Mouse (Mus musculus): ENCODE data around the gene Lhx8.
A peak's percentile ranks its signal among the peaks of the same experiment; 100 is the strongest.

The Lhx8 gene

DNA sequence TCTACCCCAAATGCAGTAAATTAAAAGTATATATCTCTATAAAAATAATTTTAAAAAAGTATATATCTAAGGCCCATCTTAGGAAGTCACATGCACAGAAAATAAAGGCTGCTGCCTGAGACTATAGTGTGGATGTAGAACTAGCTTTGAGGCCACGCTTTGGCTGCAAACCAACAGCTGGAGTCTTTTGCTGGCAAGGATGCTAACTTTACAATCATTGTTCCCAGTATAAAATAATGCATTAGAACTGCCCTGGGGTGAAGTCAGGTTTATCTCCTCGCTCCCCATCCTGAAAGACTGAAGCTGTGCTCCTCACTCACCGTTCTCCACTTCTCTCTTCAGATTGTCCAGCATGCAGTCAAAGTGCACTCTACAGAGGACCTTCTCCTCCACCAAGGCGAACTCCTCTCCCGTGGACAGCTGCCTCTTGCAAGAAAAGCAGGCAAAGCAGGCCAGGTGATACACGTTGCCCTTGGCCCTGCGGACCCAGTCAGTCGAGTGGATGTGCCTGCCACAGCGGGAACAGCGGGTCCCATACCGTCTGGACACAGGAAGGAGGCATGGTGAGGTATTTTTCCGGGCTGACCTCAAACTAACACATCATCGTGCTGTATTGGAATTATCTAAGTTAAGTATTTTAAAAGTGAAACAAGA is 8.4 kb downstream of the Lhx8 start:
- no peak for DNase-seq (ENCODE audit: low read depth, low spot score)

DNA sequence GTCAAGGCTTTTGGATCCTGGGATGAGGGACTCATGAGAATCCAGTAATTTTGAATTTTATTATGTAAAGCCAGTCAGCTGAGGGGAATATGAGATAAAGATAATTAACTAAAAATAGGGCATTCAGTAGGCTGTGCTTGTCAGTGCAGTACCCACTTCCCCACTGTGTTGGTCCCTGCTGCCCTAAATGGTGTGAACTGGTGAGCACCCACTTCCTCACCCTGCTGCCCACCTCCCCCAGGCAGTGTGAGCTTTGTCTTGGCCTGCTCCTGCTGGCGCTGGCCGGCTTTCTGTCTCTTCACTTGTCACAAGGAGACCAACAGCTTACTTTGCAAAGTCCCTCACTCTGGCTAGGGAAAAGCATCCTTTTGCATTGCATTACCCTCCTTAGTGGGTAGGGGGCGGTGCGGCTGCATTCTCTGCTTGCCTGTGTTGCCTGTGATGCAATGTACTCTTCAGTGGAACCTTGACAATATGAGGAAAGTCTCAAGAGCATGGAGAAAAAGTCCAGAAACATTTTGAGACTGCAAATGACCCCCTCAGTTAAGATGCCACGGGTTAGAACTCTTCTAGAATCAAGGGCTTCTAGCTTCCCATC is 12.7 kb downstream of the Lhx8 start:
- no peak for DNase-seq (ENCODE audit: low read depth, low spot score)

DNA sequence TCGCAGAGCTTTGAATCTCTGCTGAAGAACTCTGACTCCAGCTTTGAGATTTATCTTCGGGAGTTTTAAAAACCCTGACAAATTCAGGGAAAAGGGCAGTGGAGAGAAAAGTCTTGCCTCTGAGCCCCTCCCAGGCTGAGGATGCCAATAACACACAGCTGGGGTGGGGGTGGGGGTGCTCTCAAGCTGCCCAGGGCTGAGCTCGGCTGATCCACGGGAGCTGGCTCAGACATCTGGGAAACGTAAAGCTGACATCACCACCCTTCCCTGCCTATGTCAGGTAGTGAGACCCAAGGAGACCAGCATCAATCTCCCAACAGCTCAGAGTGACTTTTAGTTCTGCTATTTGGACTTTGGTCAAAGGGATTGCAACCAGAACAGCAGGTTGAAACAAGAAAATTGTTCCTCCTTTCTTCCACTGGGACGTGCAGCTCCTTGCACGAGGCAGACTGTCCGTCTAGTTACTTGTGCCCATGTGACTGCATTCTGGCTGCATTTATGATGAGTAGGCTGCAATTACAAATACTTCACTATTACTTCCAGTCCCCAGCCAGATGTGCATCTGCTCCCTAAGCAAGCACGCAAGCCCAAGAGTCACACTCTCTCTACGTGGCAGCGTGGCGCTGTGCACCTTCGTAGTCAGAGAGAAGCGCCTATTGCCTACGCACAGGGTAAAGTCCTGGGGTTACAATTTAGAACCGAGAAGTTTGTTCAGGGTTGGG is 25.1 kb downstream of the Lhx8 start:
- DNase-seq (ENCODE audit: low read depth, low spot score), result no peak

GRCm38 (mm10) chr3:154301102-154301501 is 29.4 kb downstream of the Lhx8 start:
- DNase-seq (ENCODE audit: low read depth, low spot score), result no peak

GRCm38 (mm10) chr3:154300006-154300405 is 30.5 kb downstream of the Lhx8 start:
- DNase-seq (ENCODE audit: low read depth, low spot score), result no peak

DNA sequence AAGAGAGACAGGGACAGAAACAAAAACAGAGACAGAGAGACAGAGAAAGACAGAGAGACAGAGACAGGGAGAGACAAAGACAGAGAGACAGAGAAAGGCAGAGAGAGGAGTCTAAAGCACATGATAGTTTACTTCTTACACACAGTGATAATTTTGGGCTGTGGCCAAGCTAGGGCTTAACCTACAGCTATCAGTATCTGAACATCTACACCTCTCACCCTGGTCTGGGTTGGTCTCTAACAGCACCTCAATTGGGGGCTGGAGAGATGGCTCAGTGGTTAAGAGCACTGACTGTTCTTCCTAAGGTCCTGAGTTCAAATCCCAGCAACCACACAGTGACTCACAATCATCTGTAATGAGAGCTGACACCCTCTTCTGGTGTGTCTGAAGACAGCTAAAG is 32.0 kb downstream of the Lhx8 start:
- no peak for DNase-seq (ENCODE audit: low read depth, low spot score)

DNA sequence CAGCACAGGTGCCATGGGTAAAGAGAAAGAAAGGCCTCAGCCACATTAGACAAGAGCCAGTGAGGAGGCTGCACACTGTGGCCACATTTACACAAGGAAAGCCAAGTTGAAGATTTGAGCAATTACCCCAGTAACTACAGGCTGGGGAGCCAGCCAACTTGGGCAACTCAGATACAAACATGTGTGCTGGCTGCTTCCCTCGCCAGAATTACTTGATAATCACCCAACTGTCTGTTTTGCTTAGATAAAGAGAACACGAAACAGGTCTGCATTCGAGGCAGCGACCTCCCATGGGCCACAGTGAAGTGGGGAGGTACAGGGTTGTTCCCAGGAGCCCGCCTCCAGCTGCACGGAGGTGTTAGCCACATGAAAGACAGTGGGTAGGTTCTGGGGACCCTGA is 33.0 kb downstream of the Lhx8 start:
- no peak for DNase-seq (ENCODE audit: low read depth, low spot score)

DNA sequence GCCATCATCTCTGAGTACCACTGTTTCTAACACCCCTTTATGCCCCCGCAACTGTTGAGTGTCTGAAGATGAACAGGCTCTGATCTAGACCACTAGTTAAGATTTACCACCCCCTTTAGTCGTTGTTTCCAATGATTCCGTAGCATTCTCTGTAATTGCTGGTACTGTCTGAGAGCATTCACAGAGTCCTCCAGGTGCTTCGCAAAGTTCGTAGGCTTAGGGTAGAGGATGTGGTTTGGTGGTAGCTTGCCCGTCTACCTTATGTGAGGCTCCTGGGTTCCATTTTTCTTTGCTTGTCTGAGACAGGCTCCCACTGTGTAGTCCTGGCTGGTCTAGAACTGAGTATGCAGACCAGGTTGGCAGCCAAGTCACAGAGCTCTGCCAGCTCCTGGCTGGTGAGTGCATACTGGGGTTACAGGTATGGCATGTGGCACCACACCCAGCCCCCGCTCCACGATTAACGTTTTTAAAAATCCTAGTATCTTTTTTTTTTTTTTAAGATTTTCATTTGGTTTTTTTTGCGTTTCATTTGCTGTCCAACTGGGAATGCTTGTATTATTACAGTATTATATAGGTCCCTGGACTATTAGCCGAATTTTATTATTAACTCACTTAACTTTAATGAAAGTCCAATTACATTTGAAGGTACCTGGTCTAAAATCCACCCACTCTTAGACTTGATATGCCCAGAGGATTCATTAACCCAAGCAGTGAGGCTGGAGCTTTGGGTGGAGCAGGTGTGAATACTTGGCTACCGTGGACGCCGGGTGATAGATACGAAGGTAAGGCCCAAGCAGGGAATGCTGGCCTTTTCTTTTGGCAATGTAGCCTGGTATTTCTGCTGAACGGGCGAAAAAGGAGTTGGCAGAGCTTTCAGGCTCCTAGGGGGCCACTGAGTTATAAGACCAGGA is 35.3 kb downstream of the Lhx8 start:
- DNase-seq (ENCODE audit: low read depth, low spot score), result no peak

- no peak for DNase-seq (ENCODE audit: low read depth, low spot score)
These were observed 36.5 kb downstream of the Lhx8 start for GRCm38 (mm10) chr3:154293839-154294490.

- no peak for DNase-seq (ENCODE audit: low read depth, low spot score)
These were observed 38.3 kb downstream of the Lhx8 start for GRCm38 (mm10) chr3:154292126-154292525.

GRCm38 (mm10) chr3:154290351-154290750 is 40.1 kb downstream of the Lhx8 start:
- no peak for DNase-seq (ENCODE audit: low read depth, low spot score)

GRCm38 (mm10) chr3:154288429-154289069 is 41.9 kb downstream of the Lhx8 start:
- DNase-seq (ENCODE audit: low read depth, low spot score), result no peak

- DNase-seq (ENCODE audit: low read depth, low spot score), result peak; percentile 10
These were observed 43.2 kb downstream of the Lhx8 start for GRCm38 (mm10) chr3:154287217-154287616.

DNA sequence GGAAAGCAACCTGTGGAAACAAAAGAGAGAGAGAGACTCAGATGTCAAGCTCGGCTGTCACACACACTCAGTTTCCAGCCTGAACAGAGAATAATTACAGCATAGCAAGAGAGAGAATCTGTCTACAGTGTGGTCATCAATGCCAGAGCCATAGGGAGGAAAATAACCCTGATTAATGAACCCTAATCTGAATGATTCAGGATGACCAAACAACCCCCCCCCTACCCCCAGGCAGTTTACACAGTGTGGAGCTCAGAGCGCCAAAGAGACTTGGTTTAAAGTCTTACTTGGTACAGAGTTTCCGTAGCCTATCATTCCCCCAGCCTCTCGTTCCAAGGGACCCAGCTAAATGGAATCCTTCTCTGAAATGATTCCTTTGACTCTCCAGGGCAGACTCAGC is 45.1 kb downstream of the Lhx8 start:
- DNase-seq (ENCODE audit: low read depth, low spot score), result no peak

GRCm38 (mm10) chr3:154284260-154284659 is 46.2 kb downstream of the Lhx8 start:
- DNase-seq (ENCODE audit: low read depth, low spot score), result no peak

DNA sequence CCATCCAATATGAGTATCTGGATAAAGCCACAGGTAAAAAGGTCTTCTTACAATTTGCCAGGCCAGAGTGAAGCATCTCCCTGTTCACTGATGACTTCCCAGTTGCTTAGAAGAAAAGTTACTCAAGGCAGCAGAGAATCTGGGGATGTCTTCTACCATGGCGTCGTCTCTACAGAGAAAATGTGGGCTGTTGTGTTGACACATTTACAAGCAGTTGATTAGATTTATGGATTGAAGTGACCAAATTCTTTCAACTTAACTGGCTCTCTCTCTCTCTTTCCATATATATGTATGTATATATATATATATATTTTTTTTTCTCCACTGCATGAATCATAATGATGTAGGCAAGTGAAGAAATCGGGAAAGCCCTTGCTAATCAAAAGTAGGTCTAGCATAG is 55.8 kb downstream of the Lhx8 start:
- no peak for DNase-seq (ENCODE audit: low read depth, low spot score)

- peak; percentile 12 for DNase-seq (ENCODE audit: low read depth, low spot score)
These were observed 60.6 kb downstream of the Lhx8 start for GRCm38 (mm10) chr3:154269757-154270366.

GRCm38 (mm10) chr3:154268313-154268712 is 62.1 kb downstream of the Lhx8 start:
- no peak for DNase-seq (ENCODE audit: low read depth, low spot score)

DNA sequence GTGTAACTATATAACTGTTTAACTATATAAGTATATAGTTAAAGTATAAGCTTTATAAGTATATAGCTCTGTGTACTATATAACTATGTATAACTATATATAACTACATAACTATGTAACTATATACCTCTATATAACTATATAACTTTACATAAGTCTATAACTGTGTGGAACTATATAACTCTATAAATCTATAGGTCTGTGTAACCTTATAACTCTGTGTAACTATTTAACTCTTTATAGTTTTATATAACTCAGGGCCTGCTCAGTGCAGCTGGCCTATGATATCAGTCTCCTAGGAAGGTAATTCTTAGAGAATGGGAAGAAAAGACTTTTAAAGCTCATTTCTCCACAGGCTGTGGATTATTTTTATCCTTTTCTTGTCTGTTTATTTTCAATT is 73.1 kb downstream of the Lhx8 start:
- no peak for DNase-seq (ENCODE audit: low read depth, low spot score)
